Mouse (Mus musculus) C2C12 (cell line): ENCODE measurements around the gene Polr2e. TPM values are rescaled to one million over a fixed set of nuclear protein-coding genes. Genes with fewer than 3 reads are reported as not detected.

Experiments
- H3K27me3 ChIP-seq: one replicate; pipeline ENCODE4 v1.6.1; 2011; ENCODE audit not compliant: control insufficient read depth, insufficient read depth, insufficient read length
- H3K36me3 ChIP-seq: one replicate; pipeline ENCODE4 v1.6.1; 2011; ENCODE audit not compliant: control insufficient read depth, insufficient read depth
- H3K4me3 ChIP-seq: one replicate; pipeline ENCODE4 v1.5.1; 2011; ENCODE audit warnings: mild to moderate bottlenecking, control low read depth; ENCODE audit not compliant: poor library complexity, insufficient read depth, severe bottlenecking
- H3K79me2 ChIP-seq: one replicate; pipeline ENCODE4 v1.6.1; 2011; ENCODE audit not compliant: control insufficient read depth, insufficient read depth
- H3K79me3 ChIP-seq: one replicate; pipeline ENCODE4 v1.6.1; 2011; ENCODE audit warnings: low read depth, control low read depth
- H3ac ChIP-seq: one replicate; pipeline ENCODE3; 2011; ENCODE audit warnings: low read depth; ENCODE audit not compliant: control insufficient read depth, insufficient read length
- CEBPB ChIP-seq: IDR thresholded peaks from one replicate; pipeline ENCODE4 v1.6.1; 2011; ENCODE audit warnings: low read depth, mild to moderate bottlenecking, control low read depth, moderate library complexity
- CTCF ChIP-seq: IDR thresholded peaks from one replicate; pipeline ENCODE4 v1.5.1; 2011; ENCODE audit not compliant: control insufficient read depth, insufficient read depth, insufficient read length
- FOSL1 ChIP-seq: IDR thresholded peaks from one replicate; pipeline ENCODE4 v1.8.0; 2011; ENCODE audit warnings: mild to moderate bottlenecking, low read length; ENCODE audit not compliant: poor library complexity, insufficient read depth, severe bottlenecking
- MAX ChIP-seq: IDR thresholded peaks from one replicate; pipeline ENCODE4 v1.6.1; 2011; ENCODE audit warnings: mild to moderate bottlenecking, control low read depth
- MYOD1 ChIP-seq: IDR thresholded peaks from one replicate; pipeline ENCODE4 v1.6.1; 2011; ENCODE audit warnings: low read depth; ENCODE audit not compliant: control insufficient read depth, insufficient read length
- MYOG ChIP-seq: IDR thresholded peaks from one replicate; pipeline ENCODE4 v1.6.1; 2011; ENCODE audit not compliant: control insufficient read depth, insufficient read length; ENCODE audit errors: extremely low read depth
- USF1 ChIP-seq: IDR thresholded peaks from one replicate; pipeline ENCODE4 v1.6.1; 2011; ENCODE audit warnings: low read depth, mild to moderate bottlenecking, control low read depth, moderate library complexity
- polyA plus RNA-seq: library from polyadenylated mRNA; unstranded; fragments of >200 nt; fragmentation: generic; extraction: Trizol; gene quantifications from one replicate; pipeline ENCODE4 v1.2.1, GENCODE M21; 2012; ENCODE audit warnings: missing spikeins

Polr2e gene
- polyA plus RNA-seq, 1 experiment = 269 TPM

DNA sequence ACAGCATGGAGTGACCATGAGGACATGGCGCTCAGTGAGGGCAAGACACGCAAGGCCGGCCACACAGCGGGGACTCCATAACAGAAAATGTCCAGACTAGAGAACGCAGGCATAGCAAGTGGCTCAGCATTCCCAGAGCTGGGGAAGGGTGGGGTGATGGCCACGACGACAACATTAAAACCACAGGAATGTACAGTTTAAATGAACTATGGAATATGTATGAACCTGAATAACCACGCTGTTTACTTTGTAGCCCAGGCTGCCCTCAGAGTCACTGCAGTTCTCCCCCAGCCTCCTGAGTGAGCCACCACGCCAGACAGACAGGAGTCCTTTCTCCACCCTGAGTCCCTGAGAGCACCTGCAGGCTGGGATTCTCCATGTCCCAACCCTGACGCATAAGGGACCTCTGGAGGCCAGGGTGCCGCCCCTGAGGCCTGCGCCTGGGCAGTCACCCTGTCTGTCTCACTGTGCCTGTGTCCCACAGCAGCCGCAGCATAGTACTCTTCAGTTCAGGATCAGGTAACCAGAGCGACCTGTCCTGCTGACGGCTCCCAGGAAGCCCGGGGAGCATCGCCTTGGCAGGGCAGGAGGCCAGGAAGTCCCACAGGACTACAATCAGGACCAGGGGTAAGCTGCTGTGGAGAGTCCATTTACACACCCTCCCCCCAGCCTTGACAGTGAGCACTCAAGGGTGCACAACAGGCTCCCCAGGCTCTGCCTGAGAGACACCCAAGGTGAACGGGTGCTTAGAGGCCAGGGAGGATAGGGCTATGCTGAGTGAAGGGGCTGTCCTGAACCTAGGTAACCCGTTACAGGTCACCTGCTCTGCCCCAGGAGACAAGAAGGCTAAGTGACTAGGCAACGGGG, 33.3 kb upstream of the Polr2e start:
- TF ChIP-seq MAX (peak; percentile 63), MYOD1 (no peak), FOSL1 (no peak)
- Histone ChIP-seq H3K27me3 (no peaks in the 10 kb centered on the region), H3K4me3 (no peak overlapping the region), H3ac (peak overlapping the region; percentile 6), H3K79me2 (peaks cover 31% of the 10 kb centered on the region), H3K36me3 (peaks cover 29% of the 10 kb centered on the region), H3K79me3 (peaks cover 7% of the 10 kb centered on the region)

- H3K27me3 ChIP-seq = no peaks in the 10 kb centered on the region
- H3ac ChIP-seq = no peak overlapping the region
- peaks cover 31% of the 10 kb centered on the region for H3K36me3 ChIP-seq
- H3K79me3 ChIP-seq = peaks cover 7% of the 10 kb centered on the region
- TF ChIP-seq MAX = no peak
- no peak for TF ChIP-seq CEBPB
- no peak for TF ChIP-seq USF1
- TF ChIP-seq FOSL1 = no peak
- no peak for TF ChIP-seq MYOD1
- TF ChIP-seq CTCF = no peak
- TF ChIP-seq MYOG = no peak
- no peak overlapping the region for H3K4me3 ChIP-seq
- peaks cover 31% of the 10 kb centered on the region for H3K79me2 ChIP-seq
Observed at GRCm38 (mm10) chr10:80071516-80071900, 31.9 kb upstream of the Polr2e start.

DNA sequence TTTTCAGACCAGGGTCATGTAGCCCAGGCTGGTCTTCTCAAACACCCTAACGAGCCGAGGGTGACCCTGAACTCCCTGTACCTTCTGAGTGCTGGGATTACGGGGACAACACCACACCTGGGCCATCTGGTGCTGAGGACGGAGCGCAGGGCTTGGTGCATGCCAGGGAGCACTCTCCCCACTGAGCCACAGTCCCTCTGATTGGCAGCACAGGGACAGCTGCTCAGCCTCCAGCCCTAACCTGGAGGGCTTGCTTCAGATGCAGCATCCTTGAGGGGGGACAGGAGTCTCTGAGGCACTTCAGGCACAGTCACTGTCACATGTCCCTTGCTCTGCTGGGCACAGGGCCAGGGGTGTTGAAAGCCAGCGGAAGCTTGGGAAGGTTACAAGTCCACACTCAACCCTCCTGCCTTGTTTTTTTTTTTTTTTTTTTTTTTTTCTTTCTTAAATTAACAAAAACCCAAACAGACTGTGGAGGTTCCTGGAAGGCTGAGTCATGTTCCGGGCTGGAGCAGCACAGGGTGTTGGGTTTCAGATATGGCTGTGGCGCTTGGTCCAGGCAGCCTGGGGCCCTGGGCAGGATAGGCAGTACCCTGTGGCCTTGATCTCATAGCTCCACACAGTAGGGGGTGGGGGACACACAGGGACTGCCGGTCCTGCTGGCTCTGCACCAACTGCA, 31.4 kb upstream of the Polr2e start:
- H3K79me2 ChIP-seq = peaks cover 31% of the 10 kb centered on the region
- TF ChIP-seq FOSL1 = peak; percentile 14
- TF ChIP-seq MYOD1 = peak; percentile 91
- TF ChIP-seq USF1 = peak; percentile 77
- TF ChIP-seq CEBPB = peak; percentile 45
- no peak for TF ChIP-seq CTCF
- no peak for TF ChIP-seq MYOG
- no peak for TF ChIP-seq MAX
- H3K79me3 ChIP-seq = peaks cover 7% of the 10 kb centered on the region
- H3K4me3 ChIP-seq = no peak overlapping the region
- no peaks in the 10 kb centered on the region for H3K27me3 ChIP-seq
- peaks cover 35% of the 10 kb centered on the region for H3K36me3 ChIP-seq
- peak overlapping the region; percentile 8 for H3ac ChIP-seq

GRCm38 (mm10) chr10:80069948-80070450, 30.4 kb upstream of the Polr2e start:
- Histone ChIP-seq H3K4me3 (no peak overlapping the region), H3K36me3 (peaks cover 36% of the 10 kb centered on the region), H3K79me3 (peaks cover 7% of the 10 kb centered on the region), H3ac (no peak overlapping the region), H3K79me2 (peaks cover 30% of the 10 kb centered on the region), H3K27me3 (no peaks in the 10 kb centered on the region)
- TF ChIP-seq FOSL1 (no peak), MYOD1 (no peak), MYOG (no peak), CTCF (no peak), CEBPB (no peak), USF1 (no peak), MAX (no peak)

- TF ChIP-seq CTCF = no peak
- no peak for TF ChIP-seq CEBPB
- TF ChIP-seq MAX = no peak
- Histone ChIP-seq H3K4me3 (no peak overlapping the region), H3K36me3 (peaks cover 44% of the 10 kb centered on the region), H3K79me3 (peaks cover 7% of the 10 kb centered on the region), H3ac (no peak overlapping the region), H3K79me2 (peaks cover 23% of the 10 kb centered on the region), H3K27me3 (no peaks in the 10 kb centered on the region)
Observed at GRCm38 (mm10) chr10:80069251-80069650, 29.7 kb upstream of the Polr2e start.
